Mouse (Mus musculus): ENCODE results near the gene Cyp4x1. TPM values are rescaled to one million over a fixed set of nuclear protein-coding genes. Genes with fewer than 3 reads are reported as not detected.
A peak's percentile ranks its signal among the peaks of the same experiment; 100 is the strongest.

Cyp4x1 gene
- polyA plus RNA-seq, 1 experiment from 2014 or later: 2.5 TPM

- Histone ChIP-seq H3K4me2 (ENCODE audit: low read length) (peak overlapping the region; percentile 69), H3K9ac (ENCODE audit: low read length) (peak overlapping the region; percentile 65), H3K27ac (ENCODE audit: low read depth, low read length) (no peak overlapping the region), H3K36me3 (ENCODE audit: control insufficient read depth, insufficient read depth, low read length) (no peaks in the 10 kb centered on the region), H3K4me1 (ENCODE audit: control insufficient read depth, insufficient read depth, low read length) (peaks cover 4% of the 10 kb centered on the region; the same call in 1 of the 2 replicates), H3K4me3 (ENCODE audit: low read depth, low read length) (peak overlapping the region; percentile 33), H3K9me3 (replicated peaks; ENCODE audit: control insufficient read depth, low read length) (no peaks in the 10 kb centered on the region), H3K27me3 (replicated peaks; ENCODE audit: control insufficient read depth, insufficient read depth, low read length) (peaks cover 21% of the 10 kb centered on the region)
- no peak for DNase-seq (ENCODE audit: low spot score)
- WGBS: 3% methylated on average over 29 of the region's 31 CpGs
- peak; percentile 51 for ATAC-seq
Measured at GRCm38 (mm10) chr4:115095671-115096434, 38.2 kb downstream of the Cyp4x1 start.

- H3K9ac ChIP-seq (ENCODE audit: low read length): no peak overlapping the region
- DNase-seq (ENCODE audit: low spot score) (no peak), ATAC-seq (no peak)
- H3K4me3 ChIP-seq (ENCODE audit: low read depth, low read length): no peak overlapping the region
- H3K27ac ChIP-seq (ENCODE audit: low read depth, low read length): no peak overlapping the region
- peaks cover 4% of the 10 kb centered on the region; the same call in 1 of the 2 replicates for H3K4me1 ChIP-seq (ENCODE audit: control insufficient read depth, insufficient read depth, low read length)
- H3K9me3 ChIP-seq (replicated peaks; ENCODE audit: control insufficient read depth, low read length): no peaks in the 10 kb centered on the region
- no peaks in the 10 kb centered on the region for H3K36me3 ChIP-seq (ENCODE audit: control insufficient read depth, insufficient read depth, low read length)
- 60% methylated on average over 2 of the region's 2 CpGs for WGBS
- H3K27me3 ChIP-seq (replicated peaks; ENCODE audit: control insufficient read depth, insufficient read depth, low read length): peaks cover 21% of the 10 kb centered on the region
- no peak overlapping the region for H3K4me2 ChIP-seq (ENCODE audit: low read length)
Measured at GRCm38 (mm10) chr4:115094056-115094455, 40.0 kb downstream of the Cyp4x1 start.

GRCm38 (mm10) chr4:115093331-115093864, 40.7 kb downstream of the Cyp4x1 start:
- H3K4me3 ChIP-seq (ENCODE audit: low read depth, low read length): no peak overlapping the region
- H3K9ac ChIP-seq (ENCODE audit: low read length): no peak overlapping the region
- DNase-seq (ENCODE audit: low spot score) (no peak), ATAC-seq (no peak)
- 75% methylated on average over 4 of the region's 4 CpGs for WGBS
- H3K9me3 ChIP-seq (replicated peaks; ENCODE audit: control insufficient read depth, low read length): no peaks in the 10 kb centered on the region
- H3K4me2 ChIP-seq (ENCODE audit: low read length): no peak overlapping the region
- peaks cover 4% of the 10 kb centered on the region; the same call in 1 of the 2 replicates for H3K4me1 ChIP-seq (ENCODE audit: control insufficient read depth, insufficient read depth, low read length)
- peaks cover 21% of the 10 kb centered on the region for H3K27me3 ChIP-seq (replicated peaks; ENCODE audit: control insufficient read depth, insufficient read depth, low read length)
- no peaks in the 10 kb centered on the region for H3K36me3 ChIP-seq (ENCODE audit: control insufficient read depth, insufficient read depth, low read length)
- no peak overlapping the region for H3K27ac ChIP-seq (ENCODE audit: low read depth, low read length)

GRCm38 (mm10) chr4:115091806-115092205, 42.3 kb downstream of the Cyp4x1 start:
- no peak for DNase-seq (ENCODE audit: low spot score)

GRCm38 (mm10) chr4:115090592-115090991, 43.5 kb downstream of the Cyp4x1 start:
- no peak overlapping the region for H3K4me2 ChIP-seq (ENCODE audit: low read length)
- H3K9ac ChIP-seq (ENCODE audit: low read length): no peak overlapping the region
- 69% methylated on average over 2 of the region's 2 CpGs for WGBS
- DNase-seq (ENCODE audit: low spot score) (no peak), ATAC-seq (no peak)
- no peaks in the 10 kb centered on the region for H3K9me3 ChIP-seq (replicated peaks; ENCODE audit: control insufficient read depth, low read length)
- peaks cover 10% of the 10 kb centered on the region; the same call in 1 of the 2 replicates for H3K27me3 ChIP-seq (replicated peaks; ENCODE audit: control insufficient read depth, insufficient read depth, low read length)
- no peak overlapping the region for H3K27ac ChIP-seq (ENCODE audit: low read depth, low read length)
- H3K4me1 ChIP-seq (ENCODE audit: control insufficient read depth, insufficient read depth, low read length): peaks cover under 1% of the 10 kb centered on the region; the same call in 1 of the 2 replicates
- H3K36me3 ChIP-seq (ENCODE audit: control insufficient read depth, insufficient read depth, low read length): no peaks in the 10 kb centered on the region
- no peak overlapping the region for H3K4me3 ChIP-seq (ENCODE audit: low read depth, low read length)

More at GRCm38 (mm10) chr4:115091806-115092205, 42.3 kb downstream of the Cyp4x1 start:
- H3K9ac ChIP-seq (ENCODE audit: low read length): no peak overlapping the region
- ATAC-seq: no peak
- H3K9me3 ChIP-seq (replicated peaks; ENCODE audit: control insufficient read depth, low read length): no peaks in the 10 kb centered on the region
- H3K4me1 ChIP-seq (ENCODE audit: control insufficient read depth, insufficient read depth, low read length): peaks cover 4% of the 10 kb centered on the region; the same call in 1 of the 2 replicates
- no peak overlapping the region for H3K27ac ChIP-seq (ENCODE audit: low read depth, low read length)
- 80% methylated on average over 3 of the region's 3 CpGs for WGBS
- H3K4me3 ChIP-seq (ENCODE audit: low read depth, low read length): no peak overlapping the region
- no peaks in the 10 kb centered on the region for H3K36me3 ChIP-seq (ENCODE audit: control insufficient read depth, insufficient read depth, low read length)
- peaks cover 18% of the 10 kb centered on the region for H3K27me3 ChIP-seq (replicated peaks; ENCODE audit: control insufficient read depth, insufficient read depth, low read length)
- H3K4me2 ChIP-seq (ENCODE audit: low read length): no peak overlapping the region

- ATAC-seq (no peak), DNase-seq (ENCODE audit: low spot score) (no peak)
- H3K4me2 ChIP-seq (ENCODE audit: low read length): no peak within 1 kb of the TSS
- 0 out of 2 replicates have a peak, but pooled peaks cover 4% of the 10 kb centered on the region for H3K27me3 ChIP-seq (replicated peaks; ENCODE audit: control insufficient read depth, insufficient read depth, low read length)
- no peak within 1 kb of the TSS for H3K4me3 ChIP-seq (ENCODE audit: low read depth, low read length)
- H3K4me1 ChIP-seq (ENCODE audit: control insufficient read depth, insufficient read depth, low read length): no peaks in the 10 kb centered on the region
- no peak within 1 kb of the TSS for H3K9ac ChIP-seq (ENCODE audit: low read length)
- no peaks in the 10 kb centered on the region for H3K9me3 ChIP-seq (replicated peaks; ENCODE audit: control insufficient read depth, low read length)
- H3K36me3 ChIP-seq (ENCODE audit: control insufficient read depth, insufficient read depth, low read length): no peaks in the 10 kb centered on the region
- 25% methylated on average over 11 of the region's 11 CpGs for WGBS
- H3K27ac ChIP-seq (ENCODE audit: low read depth, low read length): no peak within 1 kb of the TSS
Measured at GRCm38 (mm10) chr4:115088611-115089338, 45.3 kb downstream of the Cyp4x1 start, which contains the start of gene Pdzk1ip1. Gene Pdzk1ip1, plus strand, starts transcription at chr4:115088708.

- no peaks in the 10 kb centered on the region for H3K9me3 ChIP-seq (replicated peaks; ENCODE audit: control insufficient read depth, low read length)
- H3K4me3 ChIP-seq (ENCODE audit: low read depth, low read length): no peak overlapping the region
- H3K27me3 ChIP-seq (replicated peaks; ENCODE audit: control insufficient read depth, insufficient read depth, low read length): no peaks in the 10 kb centered on the region
- H3K9ac ChIP-seq (ENCODE audit: low read length): no peak overlapping the region
- H3K27ac ChIP-seq (ENCODE audit: low read depth, low read length): no peak overlapping the region
- DNase-seq (ENCODE audit: low spot score) (no peak), ATAC-seq (no peak)
- no peak overlapping the region for H3K4me2 ChIP-seq (ENCODE audit: low read length)
- no peaks in the 10 kb centered on the region for H3K4me1 ChIP-seq (ENCODE audit: control insufficient read depth, insufficient read depth, low read length)
- WGBS: 56% methylated on average over 3 of the region's 3 CpGs
- H3K36me3 ChIP-seq (ENCODE audit: control insufficient read depth, insufficient read depth, low read length): no peaks in the 10 kb centered on the region
Measured at GRCm38 (mm10) chr4:115086763-115087415, 47.2 kb downstream of the Cyp4x1 start.

GRCm38 (mm10) chr4:115086257-115086656, 47.8 kb downstream of the Cyp4x1 start:
- Histone ChIP-seq H3K4me2 (ENCODE audit: low read length) (no peak overlapping the region), H3K9ac (ENCODE audit: low read length) (no peak overlapping the region), H3K27me3 (replicated peaks; ENCODE audit: control insufficient read depth, insufficient read depth, low read length) (no peaks in the 10 kb centered on the region), H3K4me1 (ENCODE audit: control insufficient read depth, insufficient read depth, low read length) (no peaks in the 10 kb centered on the region), H3K4me3 (ENCODE audit: low read depth, low read length) (no peak overlapping the region), H3K36me3 (ENCODE audit: control insufficient read depth, insufficient read depth, low read length) (no peaks in the 10 kb centered on the region), H3K27ac (ENCODE audit: low read depth, low read length) (no peak overlapping the region), H3K9me3 (replicated peaks; ENCODE audit: control insufficient read depth, low read length) (no peaks in the 10 kb centered on the region)
- 71% methylated on average over 4 of the region's 4 CpGs for WGBS
- ATAC-seq (no peak), DNase-seq (ENCODE audit: low spot score) (no peak)

All from forebrain, embryonic 14.5 days (tissue).